Mouse (Mus musculus) thymus, adult 2 months (tissue): ENCODE data around the gene Pdia5.

ENCODE experiments used
- CTCF ChIP-seq: fragments of 200-500 bp; IDR thresholded peaks from 2 replicates; pipeline ENCODE4 v1.5.1; 2012; ENCODE audit warnings: mild to moderate bottlenecking, control low read depth, low read length, moderate library complexity, borderline replicate concordance; ENCODE audit not compliant: control insufficient read depth, poor library complexity, insufficient read depth; ENCODE audit errors: extremely low read depth
- POLR2A ChIP-seq: fragments of 200-500 bp; IDR thresholded peaks from 2 replicates; pipeline ENCODE4 v1.6.1; 2012; ENCODE audit warnings: mild to moderate bottlenecking, low read length, control low read depth, moderate library complexity; ENCODE audit not compliant: control insufficient read depth, poor library complexity, insufficient read depth; ENCODE audit errors: extremely low read depth

- TF ChIP-seq POLR2A, result no peak
- no peak for TF ChIP-seq CTCF
Measured at GRCm38 (mm10) chr16:35464686-35465308, 25.9 kb downstream of the Pdia5 start.
